Mouse (Mus musculus): ENCODE measurements around the gene Ptgdr2.
A peak's percentile ranks its signal among the peaks of the same experiment; 100 is the strongest.

Gene Ptgdr2

DNA sequence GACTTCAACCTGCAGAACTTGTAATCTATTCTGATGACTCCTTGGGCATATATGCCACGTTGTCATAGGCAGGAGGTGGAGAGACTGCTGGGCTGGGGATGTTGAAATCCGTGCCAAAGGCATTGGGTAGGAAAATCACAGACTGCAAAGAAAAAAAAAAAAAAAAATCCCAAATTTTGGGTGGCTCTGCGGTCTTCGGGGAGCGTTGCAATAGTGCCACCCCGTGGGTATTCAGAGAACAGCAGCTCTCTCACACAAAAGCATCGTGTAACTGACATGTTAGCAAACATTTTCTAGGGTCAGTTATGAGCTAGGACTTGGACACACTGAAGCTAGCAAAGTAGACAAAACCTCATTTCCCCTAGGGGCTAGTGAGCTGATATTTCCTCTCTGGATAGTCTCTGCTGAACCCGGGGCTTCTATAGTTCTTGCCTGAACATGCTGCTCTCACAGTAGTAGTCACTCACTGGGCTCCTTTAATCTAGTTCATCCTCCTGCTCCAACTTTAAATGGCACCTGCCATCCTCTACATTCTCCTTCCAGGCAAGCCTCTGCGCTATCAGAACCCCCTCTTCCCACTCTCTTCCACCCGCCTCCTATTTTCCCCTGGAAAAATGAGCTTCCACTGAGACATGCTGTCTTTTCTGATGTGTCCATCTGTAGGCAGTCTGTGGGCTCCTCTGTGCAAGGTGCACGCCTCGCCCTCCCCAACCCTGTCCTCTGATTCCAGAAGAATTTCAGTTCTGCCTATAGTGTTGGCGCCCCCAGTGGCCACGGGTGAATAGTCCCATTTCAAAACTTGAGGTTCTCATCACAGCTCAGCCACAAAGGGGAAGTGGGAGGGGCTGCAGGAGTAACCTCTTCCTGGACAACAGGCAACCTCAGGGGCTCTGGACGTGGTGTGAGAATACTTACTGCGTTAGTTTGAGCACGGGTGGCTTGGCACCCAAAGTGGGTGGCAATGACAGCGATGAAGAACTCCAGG lies 42.5 kb downstream of the Ptgdr2 start:
- peak; percentile 91 to 92 for DNase-seq

- no peak for DNase-seq
Measured at GRCm38 (mm10) chr19:10980210-10980609, 43.2 kb downstream of the Ptgdr2 start.

DNA sequence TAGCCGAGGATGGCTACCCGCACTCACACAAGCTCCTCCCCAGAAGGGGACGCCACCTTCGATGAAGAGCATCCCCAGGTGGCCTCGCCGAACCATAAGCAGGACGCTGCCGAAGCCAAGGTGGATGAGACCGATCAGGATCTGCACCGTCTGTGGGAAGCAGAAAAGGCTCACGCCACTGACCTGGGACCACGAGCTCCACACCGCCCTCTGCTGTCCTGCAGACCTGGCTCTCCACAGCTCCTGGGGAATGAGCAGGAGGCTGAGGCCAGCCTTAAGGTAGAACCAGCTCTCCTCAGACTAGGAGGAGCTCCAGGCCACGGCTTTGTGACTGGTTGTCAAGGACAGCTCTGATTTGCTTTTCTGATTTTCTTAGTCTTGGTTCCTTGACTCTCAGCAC lies 46.2 kb downstream of the Ptgdr2 start:
- peak; percentile 29 to 34 for DNase-seq

GRCm38 (mm10) chr19:10984551-10984950 lies 47.6 kb downstream of the Ptgdr2 start:
- no peak for DNase-seq

GRCm38 (mm10) chr19:10985889-10986288 lies 48.9 kb downstream of the Ptgdr2 start:
- DNase-seq: no peak

DNA sequence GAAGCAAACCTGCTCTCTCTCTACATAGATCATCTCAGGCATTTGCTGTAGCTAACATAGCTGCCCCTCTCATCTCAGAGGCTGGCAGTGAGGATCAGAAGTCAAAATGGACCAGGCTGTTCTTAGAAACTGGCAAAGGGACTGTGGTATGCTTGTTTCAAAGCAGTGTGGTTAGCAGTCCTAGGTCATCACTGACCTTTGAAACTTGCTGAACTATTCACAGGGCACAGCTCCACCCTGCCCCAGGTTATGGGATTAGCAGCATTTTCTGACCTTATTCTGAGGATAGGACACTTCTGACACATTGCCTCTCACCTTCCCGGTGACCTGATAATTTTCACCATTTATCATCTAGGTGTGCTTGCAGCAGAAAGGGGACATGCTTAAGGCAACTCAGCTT lies 51.6 kb downstream of the Ptgdr2 start:
- no peak for DNase-seq

GRCm38 (mm10) chr19:10990751-10991150 lies 53.8 kb downstream of the Ptgdr2 start:
- no peak for DNase-seq

DNA sequence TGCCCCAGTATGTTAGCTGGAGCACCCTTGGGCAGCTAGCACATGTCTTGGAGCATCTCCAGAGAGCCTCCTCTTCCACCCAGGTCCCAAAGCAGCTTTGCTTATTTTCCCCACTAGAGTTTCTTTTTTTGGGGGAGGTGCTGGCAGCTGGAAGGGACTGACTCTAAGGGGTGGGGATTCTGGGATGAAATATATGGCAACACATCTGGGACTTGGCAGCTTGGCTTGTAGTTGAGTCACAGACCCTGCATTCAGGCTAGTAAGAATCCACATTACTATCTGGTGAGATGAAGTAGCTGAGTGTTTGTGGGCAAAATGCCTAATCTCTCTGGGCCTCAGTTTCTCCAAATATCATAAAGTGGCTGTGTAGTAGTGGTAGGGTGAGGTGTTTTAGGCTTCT lies 55.0 kb downstream of the Ptgdr2 start:
- no peak for DNase-seq

Data from thymus, postnatal 36 days (tissue).